Mouse (Mus musculus) left cerebral cortex, adult 9 months (tissue): Measurements from ENCODE around the gene Ninj2.
A peak's percentile ranks its signal among the peaks of the same experiment; 100 is the strongest.

Experiments used
- DNase-seq, 2 experiments: peaks; one replicate each; pipeline ENCODE4 v3.0.0; 2022; ENCODE audit warnings: low spot score in 2 of 2

Ninj2 gene

DNA sequence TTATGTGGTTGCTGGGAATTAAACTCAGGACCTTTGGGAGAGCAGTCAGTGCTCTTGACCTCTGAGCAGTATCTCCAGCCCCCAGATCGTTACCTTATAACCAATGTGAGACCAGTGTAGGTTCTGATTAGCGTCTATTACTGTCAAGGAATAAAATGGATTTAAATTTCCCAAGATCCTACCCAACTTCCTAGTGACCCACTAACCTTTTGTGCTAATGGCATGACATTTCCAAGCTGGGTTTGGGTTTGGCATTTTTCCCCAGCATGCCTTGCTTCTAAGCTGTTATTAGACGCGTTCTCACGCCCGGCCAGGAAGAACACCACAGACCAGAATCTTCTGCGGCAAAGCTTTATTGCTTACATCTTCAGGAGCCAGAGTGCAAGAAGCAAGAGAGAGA, 34.2 kb downstream of the Ninj2 start:
- DNase-seq = no peak

- DNase-seq = no peak
Observed at GRCm38 (mm10) chr6:120134748-120135147, 41.6 kb downstream of the Ninj2 start.

- DNase-seq = no peak
Observed at GRCm38 (mm10) chr6:120145439-120145838, 52.3 kb downstream of the Ninj2 start.

- DNase-seq = no peak
Observed at GRCm38 (mm10) chr6:120146676-120147075, 53.5 kb downstream of the Ninj2 start.

GRCm38 (mm10) chr6:120147411-120147810, 54.3 kb downstream of the Ninj2 start:
- DNase-seq = no peak

DNA sequence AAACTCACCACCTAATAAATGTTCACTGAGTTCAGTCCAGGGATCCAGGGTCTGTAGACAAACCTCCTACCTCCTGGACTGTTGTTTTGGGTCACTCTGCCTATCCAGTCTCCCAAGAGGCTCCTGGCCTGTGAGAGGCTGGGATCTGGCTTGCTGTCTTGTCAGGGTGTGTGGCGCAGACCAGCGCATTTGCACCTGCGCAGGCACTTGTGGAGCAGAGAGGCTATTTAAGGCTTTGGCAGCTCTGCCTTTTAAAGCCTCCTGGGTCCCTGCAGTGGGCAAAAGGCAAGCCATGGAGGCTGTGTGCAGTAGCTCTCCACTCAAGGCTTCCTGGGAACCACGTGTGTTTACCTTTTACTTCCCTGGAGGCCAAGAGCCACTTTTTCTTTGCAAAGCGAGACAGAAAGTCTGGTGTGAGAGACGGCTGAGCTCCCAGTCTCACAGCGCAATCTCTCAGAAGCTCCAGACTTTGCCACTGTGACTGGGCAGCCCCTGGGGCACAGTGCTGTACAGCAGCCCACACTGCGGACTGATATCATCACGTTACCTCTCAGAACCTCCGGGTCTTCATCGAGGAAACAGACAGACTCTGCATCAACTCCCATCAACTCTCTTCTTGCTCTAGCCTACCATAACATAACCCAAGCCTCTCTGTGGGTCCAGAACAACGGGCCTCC, 55.7 kb downstream of the Ninj2 start:
- no peak for DNase-seq

DNA sequence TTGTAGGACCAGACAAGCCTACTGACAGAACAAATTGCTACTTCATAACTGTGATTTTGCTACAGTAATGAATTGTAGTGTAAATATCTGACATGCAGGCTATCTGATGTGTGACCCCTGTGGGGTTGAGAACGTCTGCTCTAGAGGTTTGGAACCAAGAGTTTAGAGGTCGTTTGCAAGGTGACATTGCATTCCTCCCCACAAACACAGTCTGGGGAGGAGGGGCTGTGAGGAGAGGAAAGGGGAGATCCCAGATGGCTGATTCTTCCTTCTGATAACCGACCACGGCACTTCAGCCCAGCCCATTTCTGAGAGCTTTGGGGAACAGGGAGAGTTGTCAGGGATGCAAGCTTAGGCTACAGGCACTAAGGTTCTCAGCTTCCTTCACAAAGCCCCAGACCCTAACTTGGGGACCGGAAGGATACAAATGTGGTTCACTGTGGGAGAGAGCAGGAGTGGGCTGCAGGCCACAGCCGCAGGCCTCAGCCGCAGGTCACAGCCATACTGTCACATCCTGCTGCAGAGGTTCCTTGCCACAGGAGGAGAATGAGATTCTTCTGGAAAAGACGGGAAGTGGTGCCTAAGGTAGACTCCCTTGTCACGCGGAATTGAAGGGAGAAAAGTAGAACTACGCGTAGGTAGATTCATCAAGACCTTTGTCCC, 56.4 kb downstream of the Ninj2 start:
- DNase-seq = no peak

DNA sequence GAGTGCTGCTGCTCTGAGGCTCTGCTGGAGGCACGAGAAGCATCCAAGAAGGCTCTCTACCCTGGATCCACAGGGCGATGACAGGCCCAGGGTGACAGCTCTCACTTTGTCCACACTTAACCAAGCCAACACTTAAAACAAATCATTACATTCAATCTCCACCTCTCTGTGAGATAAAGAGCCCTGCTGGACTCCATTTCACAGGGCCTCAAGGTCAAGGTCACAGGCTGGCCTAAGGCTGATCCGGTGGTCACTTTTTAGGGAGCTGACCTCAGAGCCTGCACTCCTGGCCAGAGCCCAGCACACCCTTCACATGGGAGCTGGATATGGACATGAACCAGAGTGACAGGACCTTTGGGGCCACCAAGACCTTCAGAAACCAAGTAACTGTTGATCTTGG, 57.1 kb downstream of the Ninj2 start:
- no peak for DNase-seq

DNA sequence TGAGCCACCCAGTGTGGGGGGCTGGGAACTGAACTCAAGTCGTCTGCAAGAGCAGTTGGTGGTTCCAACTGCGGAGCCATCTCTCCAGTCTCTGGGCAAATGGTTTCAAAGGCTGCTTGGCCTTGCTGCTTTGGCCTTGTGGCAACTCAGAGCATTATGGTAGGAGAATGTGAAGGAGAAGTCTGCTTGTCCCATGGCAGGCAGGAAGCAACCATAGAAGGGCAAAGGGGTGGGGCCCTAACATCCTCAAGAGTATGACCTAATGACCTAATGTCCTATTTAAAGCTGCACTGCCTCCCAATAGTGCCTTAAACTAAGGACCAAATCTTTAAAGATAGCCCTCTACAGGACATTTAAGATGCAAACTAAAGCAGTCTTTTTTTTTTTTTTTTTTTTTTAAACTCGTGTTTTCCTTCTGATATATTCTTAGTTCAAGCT, 58.5 kb downstream of the Ninj2 start:
- no peak for DNase-seq

- no peak for DNase-seq
Observed at GRCm38 (mm10) chr6:120152739-120153696, 59.9 kb downstream of the Ninj2 start.

DNA sequence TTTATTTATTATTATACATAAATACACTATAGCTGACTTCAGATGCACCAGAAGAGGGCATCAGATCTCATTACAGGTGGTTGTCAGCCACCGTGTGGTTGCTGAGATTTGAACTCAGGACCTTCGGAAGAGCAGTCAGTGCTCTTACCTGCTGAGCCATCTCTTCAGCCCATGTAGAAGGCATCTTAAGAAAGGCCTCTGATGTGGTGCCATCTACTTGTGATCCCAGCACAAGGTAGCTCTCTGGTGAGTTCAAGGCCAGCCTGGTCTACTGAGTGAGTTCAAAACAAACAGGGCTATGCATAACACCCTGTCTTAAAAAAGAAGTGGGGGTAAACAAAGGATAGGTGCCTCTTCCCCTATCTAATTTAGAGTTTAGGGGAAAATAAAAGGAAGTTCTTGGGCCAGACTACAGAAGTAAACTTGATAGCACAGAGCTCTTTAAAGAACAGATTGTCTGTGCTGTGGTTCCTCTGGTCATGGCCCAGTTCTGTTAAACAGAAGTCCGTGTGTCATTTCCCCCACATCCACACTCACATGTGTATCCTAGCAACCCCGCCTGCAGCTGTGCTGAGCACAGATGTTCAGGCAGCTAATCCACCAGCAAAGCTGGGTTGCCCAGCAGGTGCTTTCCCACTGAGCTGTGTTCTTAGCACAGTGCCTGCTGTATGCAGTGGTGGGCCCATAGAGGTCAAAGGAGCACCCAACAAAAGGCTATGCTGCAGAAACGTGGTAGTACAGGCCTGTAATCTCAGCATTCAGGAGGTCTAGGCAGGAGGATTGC, 61.6 kb downstream of the Ninj2 start:
- DNase-seq = no peak

DNA sequence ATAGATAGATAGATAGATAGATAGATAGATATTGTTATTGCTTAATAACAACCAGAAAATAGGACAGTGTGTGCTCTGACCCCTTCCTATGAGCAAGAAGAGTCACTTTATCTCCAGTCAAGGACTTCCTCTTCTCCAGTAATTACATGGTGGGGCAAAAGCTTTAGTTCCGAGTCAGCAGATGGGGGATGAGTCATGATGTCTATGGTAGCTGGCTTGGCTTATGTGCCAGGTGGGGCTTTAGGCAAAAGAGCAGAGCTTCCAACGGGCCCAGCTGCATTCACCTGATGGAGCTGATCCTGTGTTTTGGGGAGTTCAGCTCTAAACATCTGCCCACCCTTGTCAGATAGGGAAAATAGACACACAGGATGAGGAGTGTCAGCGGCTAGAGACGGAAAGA, 62.4 kb downstream of the Ninj2 start:
- DNase-seq = no peak

DNA sequence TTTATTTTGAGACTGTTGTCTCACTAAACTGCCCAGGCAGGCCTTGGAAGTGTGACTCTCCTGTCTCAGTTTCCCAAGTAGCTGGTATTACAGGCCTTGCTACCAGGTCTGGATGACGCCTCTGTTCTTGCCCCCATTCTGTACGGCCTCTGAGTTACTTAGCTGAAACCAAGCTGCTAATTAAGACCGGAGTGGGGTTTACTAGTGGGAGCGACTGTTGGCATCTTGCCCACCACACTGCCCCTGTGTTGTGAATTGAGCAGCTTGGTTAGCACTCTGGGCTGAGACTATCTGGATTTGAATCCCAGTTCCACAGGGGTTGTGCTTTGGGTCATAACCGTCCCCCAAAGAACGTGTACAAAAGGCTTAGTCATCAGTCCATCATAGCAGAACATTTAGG, 64.3 kb downstream of the Ninj2 start:
- no peak for DNase-seq

GRCm38 (mm10) chr6:120159133-120159901, 66.2 kb downstream of the Ninj2 start:
- peak; percentile 59 to 73 for DNase-seq

DNA sequence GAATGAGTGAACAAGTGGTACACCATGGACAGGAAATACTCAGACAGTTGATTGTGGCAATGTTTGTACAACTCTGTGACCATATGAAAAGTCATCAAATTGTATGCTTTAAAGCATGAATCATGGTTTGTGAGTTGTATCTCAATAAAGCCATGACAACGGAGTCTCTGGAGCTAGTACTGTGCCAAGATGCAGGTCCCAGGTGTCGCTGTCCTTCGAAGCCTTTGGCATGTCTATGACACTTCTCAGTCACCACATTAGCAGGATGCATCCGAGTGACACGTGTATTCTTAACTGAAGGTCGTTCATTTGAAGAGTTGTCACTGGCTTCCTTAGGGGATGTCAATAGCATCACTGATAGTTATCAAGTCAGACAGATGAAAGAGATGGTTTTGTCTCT, 69.8 kb downstream of the Ninj2 start:
- no peak for DNase-seq

DNA sequence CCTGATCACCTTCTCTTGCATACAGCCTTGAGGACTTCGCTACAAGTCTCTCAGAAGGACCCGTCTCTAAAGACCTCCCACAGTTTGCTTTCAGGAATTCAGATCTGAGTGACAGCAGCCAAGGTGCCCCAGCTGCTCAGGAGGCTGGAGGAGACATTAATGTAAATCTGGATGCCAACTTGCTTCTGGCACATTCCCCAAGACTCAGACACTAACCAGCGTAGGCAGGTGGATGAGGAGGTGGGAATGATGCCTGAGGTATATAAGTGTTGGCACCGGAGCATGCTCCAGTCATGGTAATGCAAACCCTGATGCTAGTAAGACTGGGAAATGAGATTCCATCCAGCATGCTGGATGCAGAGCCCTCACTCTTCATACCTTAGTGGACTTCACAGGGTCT, 71.6 kb downstream of the Ninj2 start:
- DNase-seq = peak in 1 of 2 experiments; percentile 58

DNA sequence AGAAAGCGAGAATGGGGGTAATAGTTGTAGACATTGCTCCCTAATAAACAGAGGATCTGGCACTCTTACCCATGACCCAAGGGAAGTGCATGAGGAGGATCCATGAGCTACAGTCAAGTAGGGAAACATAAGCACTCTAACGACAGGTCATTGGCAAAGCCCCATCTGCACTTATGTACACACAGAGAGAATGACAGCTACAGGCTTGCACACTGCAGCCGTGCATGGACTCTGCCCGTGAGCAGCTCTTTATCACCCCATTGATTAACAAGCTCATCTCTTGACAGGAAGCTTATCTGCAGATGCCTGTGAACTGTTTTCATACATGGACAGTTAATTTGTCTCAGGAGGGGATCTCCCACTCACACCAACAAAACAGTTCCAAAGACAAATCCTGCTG, 74.4 kb downstream of the Ninj2 start:
- no peak for DNase-seq

GRCm38 (mm10) chr6:120172294-120173017, 79.3 kb downstream of the Ninj2 start:
- no peak for DNase-seq

DNA sequence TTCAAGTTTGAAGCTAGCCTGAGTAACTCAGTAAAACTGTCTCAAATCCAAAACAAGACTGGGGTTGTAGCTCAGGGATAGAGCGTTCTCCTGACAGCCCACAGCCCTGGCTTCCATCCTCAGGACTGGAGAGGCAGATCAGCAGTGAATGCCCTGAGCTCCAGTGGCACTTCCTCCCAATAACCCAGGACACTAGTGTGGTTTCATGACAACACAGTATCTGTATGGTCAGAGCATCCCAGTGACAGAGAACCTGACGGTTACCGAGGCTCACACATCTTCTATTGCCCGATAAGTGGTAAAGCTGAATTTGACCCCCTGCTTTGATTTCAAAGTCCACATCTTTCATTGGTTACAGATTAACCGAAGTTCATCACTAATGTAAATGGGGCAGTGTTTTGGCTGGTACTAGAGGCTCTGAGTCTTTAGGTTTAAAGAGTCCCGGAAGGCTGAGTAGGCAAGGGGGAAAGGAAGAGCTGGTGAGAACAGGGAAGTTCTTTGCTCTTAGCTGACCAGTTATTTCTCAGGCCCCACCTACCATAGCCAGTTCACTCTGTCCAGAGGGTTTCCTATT, 81.0 kb downstream of the Ninj2 start:
- DNase-seq = no peak

- no peak for DNase-seq
Observed at GRCm38 (mm10) chr6:120174602-120175115, 81.5 kb downstream of the Ninj2 start.
